Mouse (Mus musculus) left cerebral cortex, adult 9 months (tissue): Measurements from ENCODE around the gene Nde1.

Experiments used
- DNase-seq, 2 experiments: peaks; one replicate each; pipeline ENCODE4 v3.0.0; 2022; ENCODE audit warnings: low spot score in 2 of 2

Nde1 gene

GRCm38 (mm10) chr16:14163731-14164130 is 656 bp downstream of the Nde1 start:
- DNase-seq, result no peak

GRCm38 (mm10) chr16:14166490-14166889 is 3.4 kb downstream of the Nde1 start:
- DNase-seq, result no peak

- no peak for DNase-seq
These were observed 6.6 kb downstream of the Nde1 start for GRCm38 (mm10) chr16:14169706-14170105.

- DNase-seq, result no peak
These were observed 15.0 kb downstream of the Nde1 start for GRCm38 (mm10) chr16:14178041-14178440.

GRCm38 (mm10) chr16:14180163-14180733 is 17.2 kb downstream of the Nde1 start:
- DNase-seq, result no peak

- no peak for DNase-seq
These were observed 19.3 kb downstream of the Nde1 start for GRCm38 (mm10) chr16:14182360-14182759.

- no peak for DNase-seq
These were observed 20.8 kb downstream of the Nde1 start for GRCm38 (mm10) chr16:14183856-14184255.

GRCm38 (mm10) chr16:14185516-14185915 is 22.4 kb downstream of the Nde1 start:
- no peak for DNase-seq

- no peak for DNase-seq
These were observed 31.3 kb downstream of the Nde1 start for GRCm38 (mm10) chr16:14194164-14194950.

GRCm38 (mm10) chr16:14195427-14195826 is 32.4 kb downstream of the Nde1 start:
- DNase-seq, result peak in 1 of 2 experiments; percentile 74

GRCm38 (mm10) chr16:14198798-14199197 is 35.7 kb downstream of the Nde1 start:
- no peak for DNase-seq

- DNase-seq, result peak in 1 of 2 experiments; percentile 27
These were observed 52.1 kb downstream of the Nde1 start for GRCm38 (mm10) chr16:14215156-14215555.

GRCm38 (mm10) chr16:14237100-14237723 is 74.1 kb downstream of the Nde1 start:
- DNase-seq, result peak in 1 of 2 experiments; percentile 85

- DNase-seq, result no peak
These were observed 79.0 kb downstream of the Nde1 start for GRCm38 (mm10) chr16:14242059-14242458.
